Mouse (Mus musculus): ENCODE results near the gene Cpd.

DNA sequence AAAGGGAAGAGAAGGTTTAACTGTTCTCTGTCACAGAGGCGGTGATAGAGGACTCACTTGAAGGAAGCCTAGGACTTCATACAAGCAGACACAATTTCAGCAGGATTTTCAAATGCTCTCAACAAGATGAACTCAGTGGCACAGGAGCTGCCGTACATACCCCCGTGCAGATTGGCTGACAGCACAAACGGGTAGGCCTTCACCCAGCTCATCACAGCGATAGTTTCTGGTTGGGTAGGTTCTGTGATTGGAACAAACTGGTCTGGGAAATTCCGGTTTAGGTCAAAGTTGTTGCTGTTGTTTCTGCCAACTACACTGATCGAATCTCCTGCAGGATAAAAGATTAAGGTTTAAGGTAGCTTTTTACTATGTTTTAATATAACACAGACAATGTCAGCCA lies 38.3 kb downstream of the Cpd start:
- no peak for TF ChIP-seq POLR2A (IDR thresholded peaks at IDR 0.05; ENCODE audit: extremely low read depth, insufficient read depth, low read length)
- no peak for TF ChIP-seq CTCF (IDR thresholded peaks at IDR 0.05; ENCODE audit: low read depth, low read length)
